Mouse (Mus musculus) right cerebral cortex, adult 18-20 months (tissue): ENCODE results near the gene Dync1i1.

Experiments
- DNase-seq: peaks from one replicate; pipeline ENCODE4 v3.0.0; 2022; ENCODE audit warnings: mixed read lengths

Gene Dync1i1

GRCm38 (mm10) chr6:5976241-5976640 is 250.8 kb downstream of the Dync1i1 start:
- DNase-seq = no peak

GRCm38 (mm10) chr6:5977238-5977920 is 251.9 kb downstream of the Dync1i1 start:
- no peak for DNase-seq

GRCm38 (mm10) chr6:5991243-5991642 is 265.8 kb downstream of the Dync1i1 start:
- no peak for DNase-seq

GRCm38 (mm10) chr6:5991817-5992755 is 266.6 kb downstream of the Dync1i1 start:
- peak; percentile 80 for DNase-seq

- DNase-seq = no peak
Observed at GRCm38 (mm10) chr6:5993056-5993455, 267.6 kb downstream of the Dync1i1 start.

- DNase-seq = no peak
Observed at GRCm38 (mm10) chr6:5997535-5997934, 272.1 kb downstream of the Dync1i1 start.

- no peak for DNase-seq
Observed at GRCm38 (mm10) chr6:6002061-6002460, 276.6 kb downstream of the Dync1i1 start.

- DNase-seq = no peak
Observed at GRCm38 (mm10) chr6:6004756-6005485, 279.5 kb downstream of the Dync1i1 start.

GRCm38 (mm10) chr6:6005762-6006431 is 280.5 kb downstream of the Dync1i1 start:
- DNase-seq = peak; percentile 71

- DNase-seq = peak; percentile 35
Observed at GRCm38 (mm10) chr6:6011364-6011763, 285.9 kb downstream of the Dync1i1 start.

GRCm38 (mm10) chr6:6015616-6016015 is 290.2 kb downstream of the Dync1i1 start:
- DNase-seq = no peak

- DNase-seq = no peak
Observed at GRCm38 (mm10) chr6:6016931-6017330, 291.5 kb downstream of the Dync1i1 start.

- DNase-seq = no peak
Observed at GRCm38 (mm10) chr6:6023976-6024375, 298.5 kb downstream of the Dync1i1 start.

- DNase-seq = no peak
Observed at GRCm38 (mm10) chr6:6027664-6028063, 302.2 kb downstream of the Dync1i1 start.

GRCm38 (mm10) chr6:6038773-6039550 is 313.5 kb downstream of the Dync1i1 start:
- DNase-seq = no peak

- no peak for DNase-seq
Observed at GRCm38 (mm10) chr6:6046729-6047424, 321.4 kb downstream of the Dync1i1 start.

- DNase-seq = no peak
Observed at GRCm38 (mm10) chr6:6052696-6053095, 327.3 kb downstream of the Dync1i1 start.

- no peak for DNase-seq
Observed at GRCm38 (mm10) chr6:6053946-6054345, 328.5 kb downstream of the Dync1i1 start.

GRCm38 (mm10) chr6:6058548-6058947 is 333.1 kb downstream of the Dync1i1 start:
- no peak for DNase-seq

GRCm38 (mm10) chr6:6067201-6067600 is 341.8 kb downstream of the Dync1i1 start:
- DNase-seq = no peak

GRCm38 (mm10) chr6:6070015-6070414 is 344.6 kb downstream of the Dync1i1 start:
- DNase-seq = no peak
